Mouse (Mus musculus) monocyte, adult 5-6 weeks (primary cell): ENCODE data around the gene Pvr. TPM values are rescaled to one million over a fixed set of nuclear protein-coding genes. Genes with fewer than 3 reads are reported as not detected.

ENCODE experiments used
- ATAC-seq: fragments of 153-309, 156-312 bp; replicated peaks from 2 replicates; pipeline ENCODE4 v1.8.0; 2017; ENCODE audit warnings: mild to moderate bottlenecking; ENCODE audit not compliant: low TSS enrichment, insufficient number of reproducible peaks, severe bottlenecking, poor library complexity, low FRiP score
- total RNA-seq: library from RNA; stranded (forward); fragments of 200-1000, 200-491, 200-594 nt; gene quantifications from 3 replicates; pipeline ENCODE4 v1.2.3, GENCODE M21; 2017

Pvr gene
- 8.2 to 13.6 TPM (median 12.2 TPM) in 3 replicates for total RNA-seq

DNA sequence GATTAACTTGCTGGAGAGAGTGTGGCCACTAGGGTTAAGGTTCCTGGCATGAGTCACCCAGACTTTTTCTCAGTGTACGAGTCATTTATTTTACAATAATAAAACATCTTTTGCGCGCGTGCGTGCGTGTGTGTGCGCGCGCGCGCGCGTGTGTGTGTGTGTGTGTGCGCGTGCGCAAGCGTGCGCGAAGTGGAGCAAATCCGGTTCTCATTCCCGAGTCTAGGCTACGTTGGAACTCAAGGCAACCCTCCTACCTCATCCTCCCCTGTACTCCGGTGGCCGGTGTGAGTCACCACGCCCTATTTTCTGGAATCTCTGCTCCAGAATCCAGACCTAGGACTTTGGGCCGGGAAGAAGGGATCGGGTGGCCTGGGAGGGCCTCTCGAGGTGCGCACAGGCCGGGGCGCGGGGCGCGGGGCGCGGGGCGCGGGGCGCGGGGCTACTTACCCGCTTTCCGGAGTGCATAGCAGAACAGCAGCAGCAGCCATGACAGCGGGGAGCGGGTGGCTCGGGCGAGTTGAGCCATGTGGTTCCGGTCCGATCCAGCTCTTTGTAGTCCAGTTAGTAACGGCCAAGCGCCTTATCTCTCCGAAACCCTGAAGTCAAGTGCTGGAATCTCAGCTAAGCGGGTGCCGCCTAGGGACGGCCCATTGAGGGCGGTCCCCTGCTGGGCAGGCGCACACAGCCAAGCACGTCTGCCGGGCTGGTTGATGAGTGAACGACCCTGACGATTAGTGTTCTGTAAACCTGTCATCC lies at the start of gene Pvr:
Gene Pvr, minus strand, starts transcription at position 655 of the 756 bp plus-strand sequence.
- ATAC-seq = peak; percentile 57

- ATAC-seq = no peak
These were observed 49.2 kb upstream of the Pvr start for GRCm38 (mm10) chr7:19970196-19970595.

DNA sequence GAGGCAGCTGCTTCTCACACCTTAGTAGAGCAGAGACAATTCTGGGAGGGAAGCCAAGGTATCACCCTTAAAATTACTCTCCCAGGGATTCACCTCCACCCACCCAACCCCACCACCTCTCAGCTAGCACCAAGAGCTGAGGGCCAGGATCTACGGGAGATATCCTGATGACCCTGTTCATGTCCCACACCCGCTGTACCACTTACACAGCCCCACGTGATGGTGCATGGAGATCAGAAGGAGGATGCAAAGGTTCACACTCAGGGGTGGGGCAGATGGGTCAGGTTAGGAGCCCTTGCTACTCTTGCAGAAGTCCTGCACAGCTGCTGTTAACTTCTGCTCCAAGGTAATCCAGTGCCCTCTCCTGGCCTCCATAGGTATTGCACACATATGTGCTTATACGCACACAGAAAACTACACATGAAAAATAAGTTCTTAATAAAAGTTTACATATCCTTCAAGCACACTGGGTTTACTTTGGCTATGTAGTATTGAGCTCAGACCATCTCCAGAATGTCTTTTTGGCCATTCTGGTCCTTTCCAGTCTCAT lies 48.7 kb upstream of the Pvr start:
- ATAC-seq = no peak

DNA sequence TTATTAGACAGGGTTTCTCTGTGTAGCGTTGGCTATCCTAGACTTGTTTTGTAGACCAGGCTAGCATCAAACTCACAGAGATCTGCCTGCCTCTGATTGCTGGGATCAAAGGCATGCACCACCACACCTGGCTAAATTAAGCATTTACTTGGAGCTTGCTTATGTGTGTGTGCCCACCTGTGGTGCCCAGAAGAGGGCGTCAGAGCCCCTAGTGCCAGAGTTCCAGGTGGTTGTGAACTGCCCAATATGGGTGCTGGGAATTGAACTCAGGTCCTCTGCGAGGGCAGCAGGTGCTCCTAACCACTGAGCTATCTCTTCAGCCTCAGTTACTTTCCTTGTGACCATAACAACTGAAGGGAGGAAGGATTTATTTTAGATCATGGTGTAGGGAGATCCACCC lies 48.1 kb upstream of the Pvr start:
- no peak for ATAC-seq

- ATAC-seq = no peak
These were observed 44.1 kb upstream of the Pvr start, which contains the start of gene Ceacam20 for GRCm38 (mm10) chr7:19964985-19965579. Gene Ceacam20, plus strand, starts transcription at chr7:19965412.

DNA sequence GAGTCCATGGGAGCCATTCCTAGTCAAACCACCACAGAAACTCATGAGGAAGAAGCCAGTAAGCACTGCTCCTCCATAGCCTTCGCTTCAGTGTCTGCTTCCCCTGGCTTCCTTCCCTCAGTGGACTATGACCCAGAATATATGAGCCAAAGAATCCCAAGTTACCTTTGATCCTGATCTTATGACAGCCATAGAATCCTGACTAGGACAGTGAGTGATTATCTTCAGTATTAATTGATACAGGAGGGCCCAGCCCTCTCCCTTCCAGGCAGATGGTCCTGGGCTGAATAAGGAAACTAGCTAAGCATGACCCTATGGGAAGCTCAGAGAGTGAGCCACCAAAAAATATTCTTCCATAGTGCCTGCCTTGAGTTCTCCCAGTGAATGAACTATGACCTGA lies 41.5 kb upstream of the Pvr start:
- no peak for ATAC-seq

- ATAC-seq = peak; percentile 87
These were observed 35.4 kb upstream of the Pvr start for GRCm38 (mm10) chr7:19956341-19956781.

DNA sequence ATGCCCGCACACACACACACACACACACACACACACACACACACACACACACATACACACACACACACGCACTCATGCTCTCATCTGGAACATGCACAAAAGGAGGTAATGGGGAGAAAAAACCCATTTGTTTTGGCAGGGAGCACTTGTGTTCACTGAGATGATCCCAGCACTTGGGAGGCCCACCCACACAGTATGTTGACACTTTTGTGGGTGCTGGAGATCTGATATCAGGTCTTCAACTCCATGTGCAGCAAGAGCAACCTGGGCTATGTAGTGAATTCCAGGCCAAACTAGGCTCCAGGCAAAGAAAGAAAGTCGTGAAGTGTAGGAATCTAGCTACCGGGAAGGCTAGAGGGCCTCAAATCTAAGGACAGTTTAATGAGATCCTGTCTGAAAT lies 34.9 kb upstream of the Pvr start:
- ATAC-seq = no peak

GRCm38 (mm10) chr7:19953054-19953453 lies 32.1 kb upstream of the Pvr start:
- ATAC-seq = no peak

- no peak for ATAC-seq
These were observed 31.5 kb upstream of the Pvr start for GRCm38 (mm10) chr7:19952320-19952986.

GRCm38 (mm10) chr7:19950589-19950988 lies 29.6 kb upstream of the Pvr start, which contains the start of gene Igsf23:
Gene Igsf23, minus strand, starts transcription at chr7:19950756.
- ATAC-seq = no peak

DNA sequence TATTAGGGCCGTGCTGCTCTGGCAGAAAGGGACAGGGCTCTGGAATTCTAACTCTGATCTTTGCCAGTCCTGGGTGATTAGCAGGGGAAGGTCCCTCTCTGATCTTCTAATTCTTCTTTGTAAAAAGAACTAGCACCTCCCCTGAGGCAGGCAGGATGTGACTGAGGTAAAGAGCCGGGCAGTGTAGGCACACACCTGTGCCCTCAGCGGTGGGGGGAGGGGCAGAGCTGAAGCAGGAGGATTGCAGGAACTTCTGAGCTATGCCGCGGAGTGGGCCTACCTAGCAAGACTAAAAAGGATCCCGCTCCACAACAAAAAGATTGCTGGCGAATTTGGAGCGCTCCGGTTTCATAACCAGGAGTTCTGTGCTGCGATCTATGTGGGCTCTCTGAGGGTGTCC lies 29.0 kb upstream of the Pvr start:
- no peak for ATAC-seq

DNA sequence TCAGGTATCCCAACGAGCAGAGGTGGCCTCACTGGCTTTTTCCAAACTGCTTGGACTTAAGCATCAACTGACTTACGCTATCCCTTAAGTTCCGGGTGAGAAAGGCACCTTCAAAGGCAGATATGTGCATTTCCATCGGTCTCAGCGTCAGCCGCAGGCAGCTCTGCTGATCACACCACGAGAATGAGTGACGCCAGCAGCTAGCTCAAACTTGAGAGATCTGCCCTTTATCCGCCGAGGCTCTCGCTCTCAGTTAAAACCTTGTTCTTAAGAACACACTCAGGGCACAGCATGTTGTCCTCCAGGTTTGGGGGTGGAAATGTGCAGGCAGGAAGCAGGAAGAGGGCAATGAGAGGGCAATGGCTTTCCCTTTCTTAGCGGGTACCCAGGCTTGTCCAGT lies 28.0 kb upstream of the Pvr start:
- no peak for ATAC-seq

- no peak for ATAC-seq
These were observed 25.0 kb upstream of the Pvr start for GRCm38 (mm10) chr7:19945821-19946515.

- peak; percentile 57; the same call in 1 of the 2 replicates for ATAC-seq
These were observed 24.2 kb upstream of the Pvr start for GRCm38 (mm10) chr7:19945201-19945600.

GRCm38 (mm10) chr7:19944709-19945108 lies 23.7 kb upstream of the Pvr start:
- no peak for ATAC-seq

DNA sequence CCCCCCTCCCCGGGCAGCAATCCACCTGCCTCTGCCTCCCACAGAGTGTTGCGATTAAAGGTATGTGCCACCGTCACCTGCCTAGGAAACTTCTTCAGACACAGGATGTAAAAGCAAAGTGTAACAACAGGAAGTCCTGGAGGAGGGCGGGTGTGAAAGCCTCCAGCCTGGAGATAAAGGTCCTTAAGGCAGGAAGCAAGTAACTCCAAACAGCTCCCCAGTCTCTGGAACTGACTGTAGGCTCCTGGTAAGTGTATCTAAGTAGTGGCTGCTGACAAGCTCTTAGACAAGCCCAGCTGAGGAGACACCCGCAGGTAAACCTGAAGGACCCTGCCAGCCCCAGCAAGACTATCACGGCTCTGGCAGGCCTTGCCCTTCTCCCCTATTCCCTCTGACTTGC lies 19.3 kb upstream of the Pvr start:
- no peak for ATAC-seq

GRCm38 (mm10) chr7:19939555-19940235 lies 18.7 kb upstream of the Pvr start:
- no peak for ATAC-seq
